Mouse (Mus musculus): ENCODE measurements at regions not wholly inside any gene's neighbourhood (a gene's known extent, or its start where the extent isn't known, plus 50 kb on each side); places are given as distances from the start of the nearest gene placed in this dataset.

DNA sequence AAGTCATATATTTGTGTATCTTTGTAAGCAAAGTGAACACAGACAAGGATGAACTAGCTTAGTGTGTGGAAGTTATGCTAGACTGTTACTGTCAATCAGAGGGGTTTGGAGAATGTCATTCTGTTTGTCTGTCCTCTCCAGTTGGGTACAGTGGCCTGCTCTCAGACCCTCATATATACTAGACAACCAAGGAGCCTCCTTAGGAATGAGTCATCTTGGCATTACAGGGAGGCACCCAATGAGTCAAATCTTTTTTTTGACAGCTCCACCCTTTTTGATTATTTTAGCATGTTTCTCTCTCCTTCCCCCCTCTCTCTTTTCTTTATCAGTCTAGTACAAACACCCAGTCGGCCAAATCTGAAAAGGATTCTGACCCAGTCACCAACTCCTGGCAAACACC, 416.3 kb upstream of the Ubash3b start:
- DNase-seq (ENCODE audit: low spot score in 2 of 2): no peak

DNA sequence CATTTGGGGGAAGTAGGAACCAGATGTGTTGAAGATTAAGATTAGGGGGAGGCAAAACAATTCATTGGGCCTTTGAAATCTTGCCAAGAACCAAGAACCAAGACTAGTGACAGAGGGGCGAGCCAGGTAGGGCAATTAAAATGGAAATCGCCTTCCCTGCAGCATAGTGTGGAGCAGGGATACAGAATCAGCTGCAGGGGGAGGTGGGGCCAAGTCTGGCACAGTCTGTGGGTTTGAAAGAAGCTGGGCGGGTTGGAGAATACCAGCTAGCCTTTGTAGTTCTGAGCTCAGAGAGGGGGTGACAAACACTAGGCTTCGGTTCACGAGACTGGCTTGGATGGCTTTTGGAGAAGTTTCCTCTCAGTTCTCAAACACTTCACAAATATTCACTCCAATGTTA, 414.3 kb upstream of the Ubash3b start:
- DNase-seq (ENCODE audit: low spot score in 2 of 2): no peak

DNA sequence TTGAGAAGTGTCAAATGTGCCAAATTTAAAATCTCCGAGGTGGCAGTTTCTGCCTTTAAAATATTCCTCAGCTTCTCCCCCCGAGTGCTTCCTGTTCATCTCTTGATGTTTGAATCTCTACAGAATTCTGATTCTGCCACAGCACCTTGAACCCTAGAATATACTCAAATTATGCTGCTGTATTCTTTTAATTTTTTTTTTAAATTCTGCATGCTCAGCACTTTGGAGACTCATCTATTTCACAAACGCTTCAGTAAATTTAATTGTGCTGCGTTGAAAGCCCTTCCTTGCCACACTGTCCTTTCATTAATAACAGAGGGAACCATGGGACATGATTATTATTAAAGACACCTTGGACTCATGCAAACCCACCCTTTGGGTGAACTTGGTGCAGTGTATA, 408.8 kb upstream of the Ubash3b start:
- DNase-seq (ENCODE audit: low spot score in 2 of 2): no peak

DNA sequence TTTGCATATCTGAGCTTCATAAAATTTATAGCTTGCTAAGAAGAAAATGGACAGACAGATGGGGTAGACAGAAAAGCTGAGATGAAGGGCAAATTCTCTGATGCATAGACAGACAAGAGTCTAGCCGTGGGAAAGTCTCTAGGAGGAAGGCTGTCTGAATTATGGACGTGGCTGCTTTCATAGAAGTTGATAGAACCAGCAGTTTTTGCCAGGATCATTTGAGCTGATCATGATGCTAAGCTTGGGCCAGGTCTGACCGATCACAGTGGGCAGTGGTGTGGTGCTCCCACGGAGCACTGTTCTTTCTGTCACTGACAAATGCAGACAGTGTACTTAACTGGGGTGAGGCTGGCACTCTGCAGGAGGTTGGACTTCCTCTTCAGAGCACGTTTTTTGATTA, 405.0 kb upstream of the Ubash3b start:
- DNase-seq (ENCODE audit: low spot score in 2 of 2): no peak

DNA sequence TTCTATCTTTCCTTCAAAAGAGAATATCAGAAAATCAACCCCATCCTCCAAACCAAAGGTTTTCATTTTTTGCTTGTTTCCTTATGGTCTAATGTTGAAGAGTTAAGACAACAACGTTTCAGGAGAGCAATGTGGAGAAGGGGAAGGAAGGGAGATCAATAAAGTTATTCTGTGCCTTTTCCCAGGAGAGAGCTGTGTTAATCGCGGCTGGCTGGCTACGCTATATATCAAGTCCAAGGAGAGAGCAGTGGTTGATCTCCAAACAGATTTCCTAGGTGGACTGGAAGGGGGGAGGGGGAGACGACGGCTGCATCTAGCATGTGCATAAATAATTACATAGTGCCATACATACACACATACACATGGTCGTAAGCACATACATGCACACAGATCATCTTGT, 404.3 kb upstream of the Ubash3b start:
- no peak for DNase-seq (ENCODE audit: low spot score in 2 of 2)

DNA sequence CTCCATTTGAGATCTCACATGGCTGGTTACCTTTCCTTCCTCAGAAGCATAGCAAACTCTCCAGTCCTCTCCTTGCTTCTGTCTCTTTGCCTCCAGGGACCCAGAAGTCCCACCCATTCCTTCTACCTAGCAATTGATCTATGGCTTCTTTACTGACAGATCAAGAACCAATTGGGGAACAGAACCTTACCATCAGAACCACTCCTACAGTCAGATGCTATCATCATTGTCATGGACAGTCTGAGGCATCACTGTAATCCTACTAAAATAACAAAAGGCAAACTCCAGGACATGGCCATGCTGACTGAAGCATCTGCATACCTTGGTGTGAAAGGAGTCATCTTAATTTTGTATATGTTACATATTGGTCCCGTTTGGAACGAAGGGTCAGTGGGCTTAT, 401.9 kb upstream of the Ubash3b start:
- DNase-seq (ENCODE audit: low spot score in 2 of 2): no peak

DNA sequence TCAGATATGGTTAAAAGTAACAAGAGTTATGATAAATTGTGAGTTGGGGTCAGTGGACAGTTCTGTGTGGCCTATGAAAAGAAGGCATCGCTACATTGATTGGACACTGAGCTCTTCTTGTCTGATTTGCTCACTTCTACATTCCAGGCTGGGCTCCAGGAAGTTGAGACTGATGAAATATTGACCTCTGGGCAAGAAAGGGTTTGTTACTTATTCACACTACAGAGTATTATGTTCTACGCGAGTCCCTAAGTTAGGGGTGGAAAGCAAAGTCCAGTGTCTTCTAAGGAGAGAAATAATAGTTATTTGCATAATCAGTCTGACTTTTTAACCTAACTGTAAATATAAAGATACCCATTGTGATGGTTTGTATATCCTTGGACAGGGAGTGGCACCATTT, 397.0 kb upstream of the Ubash3b start:
- DNase-seq (ENCODE audit: low spot score in 2 of 2): no peak

DNA sequence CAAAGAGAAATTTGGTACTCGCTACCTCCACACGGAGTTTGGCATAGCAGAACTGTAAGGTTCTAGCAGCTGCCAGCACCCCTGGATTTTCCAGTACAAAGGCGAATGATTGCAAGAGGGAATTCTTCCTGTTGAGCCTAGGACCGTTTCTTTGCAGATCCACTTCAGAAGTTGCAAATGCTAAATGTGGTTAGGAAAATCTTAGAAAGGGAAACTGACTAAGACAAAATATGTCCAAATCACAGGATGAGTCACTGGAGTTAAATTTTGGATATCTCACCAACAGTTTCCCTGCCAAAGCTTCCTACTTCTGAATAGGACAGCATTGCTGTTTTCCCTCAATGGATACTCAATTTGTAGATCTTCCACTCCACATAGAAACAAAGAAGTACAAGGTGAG, 395.4 kb upstream of the Ubash3b start:
- DNase-seq (ENCODE audit: low spot score in 2 of 2): no peak

DNA sequence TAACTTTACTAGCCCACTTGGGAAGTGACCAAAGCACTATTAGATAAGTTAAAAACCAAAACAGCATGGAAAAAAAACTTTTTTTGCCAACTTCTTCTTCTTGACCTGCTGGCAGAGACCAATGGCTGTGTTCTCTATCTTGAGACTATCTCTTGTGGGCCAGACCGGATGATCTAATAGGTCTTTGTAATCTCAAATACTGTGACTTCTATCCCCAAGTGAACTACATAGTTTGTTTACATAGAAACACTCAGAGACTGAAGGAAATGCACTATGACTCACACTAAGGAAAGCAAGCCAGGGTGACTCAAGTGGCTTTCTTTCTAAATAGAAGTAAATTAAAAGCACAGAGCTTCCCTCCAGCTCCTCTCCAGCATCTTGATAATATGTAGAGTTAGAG, 384.3 kb upstream of the Ubash3b start:
- no peak for DNase-seq (ENCODE audit: low spot score in 2 of 2)

DNA sequence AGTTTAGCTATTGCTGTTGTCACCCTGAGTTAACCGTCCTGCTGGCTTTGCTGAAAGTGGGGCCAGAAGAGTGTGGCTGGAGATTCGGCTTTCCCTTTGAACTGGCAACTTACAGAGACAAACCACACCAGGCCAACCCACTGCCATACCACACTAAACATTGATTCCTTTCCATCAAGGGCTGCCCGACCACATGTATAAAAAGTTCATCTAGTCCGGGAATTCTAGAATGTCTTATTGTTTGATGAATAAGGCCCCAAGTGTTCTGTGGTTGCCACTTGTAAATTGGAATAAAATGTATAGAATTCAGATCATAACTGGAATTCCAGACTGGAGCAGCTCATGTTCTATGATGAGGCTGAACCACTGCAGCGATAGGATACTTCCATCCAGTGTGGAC, 381.0 kb upstream of the Ubash3b start:
- DNase-seq (ENCODE audit: low spot score in 2 of 2): no peak

DNA sequence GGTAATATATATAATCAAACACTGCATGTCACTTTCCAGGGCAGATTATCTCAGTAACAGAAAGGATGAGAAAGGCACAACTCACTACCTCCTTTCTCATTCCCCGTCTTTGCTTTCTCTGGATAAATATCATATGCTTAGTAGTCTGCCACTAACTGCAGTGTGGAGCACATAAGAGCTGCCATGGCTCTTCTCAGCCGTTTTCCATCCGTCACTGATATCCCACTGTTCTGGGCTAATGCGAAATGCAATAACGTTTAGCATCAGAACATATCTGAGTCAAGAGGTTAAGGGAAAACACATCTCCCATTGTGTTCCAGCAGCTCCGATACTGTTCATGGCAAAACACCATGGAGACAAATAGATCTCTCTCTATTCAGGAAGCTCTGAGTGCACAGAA, 379.8 kb upstream of the Ubash3b start:
- no peak for DNase-seq (ENCODE audit: low spot score in 2 of 2)

DNA sequence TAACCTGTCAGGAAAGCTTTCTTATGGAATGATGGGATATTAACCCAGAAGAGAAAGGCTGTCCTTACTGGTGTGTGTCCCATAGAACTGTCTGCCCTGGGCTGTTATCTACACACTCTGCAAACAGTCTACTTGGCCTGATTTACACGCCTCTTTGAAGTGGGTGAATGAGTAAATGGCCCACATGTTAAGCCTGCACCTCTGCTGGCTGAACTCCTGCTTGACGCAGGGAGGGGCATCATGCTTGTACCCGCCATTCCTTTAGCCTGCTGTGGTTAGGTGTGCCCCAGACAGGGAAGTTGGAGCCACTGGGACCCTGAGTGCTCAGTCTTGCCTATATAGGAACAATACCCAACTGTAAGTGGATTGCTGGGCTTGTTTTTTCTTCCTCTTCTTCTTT, 371.3 kb upstream of the Ubash3b start:
- DNase-seq (ENCODE audit: low spot score in 2 of 2): no peak

DNA sequence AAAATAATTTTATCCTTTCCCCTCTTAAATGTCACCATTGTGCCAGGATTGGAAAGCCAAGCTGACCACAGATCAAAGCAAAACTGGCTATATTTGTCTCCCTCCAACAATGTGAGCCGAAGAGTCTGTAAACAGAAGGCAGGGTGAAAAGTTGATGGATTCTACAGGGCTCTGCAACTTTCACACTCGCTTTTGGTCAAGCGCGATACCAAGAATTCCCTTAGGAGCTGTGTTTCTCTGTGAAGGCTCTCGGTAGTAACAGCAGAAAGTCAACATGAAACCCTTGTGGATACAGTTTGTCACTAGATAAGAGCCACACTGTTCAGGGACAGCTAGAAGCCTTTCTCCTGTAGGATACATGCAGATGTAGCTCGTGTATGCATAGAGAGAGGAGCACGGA, 370.8 kb upstream of the Ubash3b start:
- no peak for DNase-seq (ENCODE audit: low spot score in 2 of 2)

DNA sequence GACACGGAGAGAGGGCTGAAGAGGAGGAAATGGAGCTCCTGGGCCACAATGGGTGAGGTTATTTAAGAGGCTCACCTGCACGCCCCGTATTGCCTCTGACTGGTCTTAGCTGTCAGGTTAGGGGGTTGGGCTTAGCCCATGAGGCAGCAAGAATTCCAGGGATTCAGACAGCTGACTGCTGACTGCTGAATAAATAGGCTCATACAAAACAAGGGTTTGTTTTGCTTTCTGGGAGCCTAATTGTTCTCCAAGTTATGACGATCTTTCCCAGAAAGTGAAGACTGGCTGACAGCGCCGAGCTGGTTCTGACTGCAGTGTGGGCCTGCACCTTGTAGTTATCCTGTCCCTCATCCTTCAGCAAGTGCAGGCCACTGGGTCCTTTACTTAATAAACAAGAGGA, 370.1 kb upstream of the Ubash3b start:
- DNase-seq (ENCODE audit: low spot score in 2 of 2): no peak

DNA sequence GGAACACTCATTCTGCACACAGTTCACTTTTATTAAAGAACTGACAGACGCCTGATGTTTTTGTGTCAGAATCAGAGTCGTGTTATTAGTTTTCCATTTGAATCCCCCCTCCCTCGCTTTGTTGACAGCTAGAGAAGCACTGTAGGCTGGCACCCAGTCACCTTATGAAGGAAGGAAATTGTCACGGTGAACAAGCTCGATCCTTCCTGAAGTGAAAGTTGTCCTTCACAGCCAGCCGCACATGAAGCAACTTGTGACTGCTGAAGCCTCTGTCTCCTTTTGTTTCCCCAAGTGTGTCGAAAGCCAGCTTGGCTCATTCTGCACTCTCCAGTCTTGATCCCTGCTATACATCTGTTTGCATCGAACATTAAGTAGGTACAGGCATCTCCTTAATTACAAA, 364.6 kb upstream of the Ubash3b start:
- DNase-seq (ENCODE audit: low spot score in 2 of 2): no peak

DNA sequence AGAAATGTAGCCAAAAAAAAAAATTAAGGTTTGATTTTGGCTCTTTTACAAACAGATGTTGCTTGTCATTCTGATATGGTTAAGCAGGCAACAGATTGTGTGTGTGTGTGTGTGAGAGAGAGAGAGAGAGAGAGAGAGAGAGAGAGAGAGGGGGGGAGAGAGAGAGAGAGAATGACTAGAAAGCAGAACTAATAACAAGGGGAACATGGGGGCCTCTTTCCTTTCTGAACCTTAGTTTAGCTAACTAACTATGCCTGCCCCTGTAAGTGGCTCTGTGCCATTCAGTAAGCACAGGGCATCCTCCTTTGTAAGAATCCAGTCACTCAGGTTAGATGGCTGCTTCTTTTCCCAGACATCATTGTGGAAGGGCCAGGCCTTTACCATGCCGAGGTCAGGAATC, 364.0 kb upstream of the Ubash3b start:
- no peak for DNase-seq (ENCODE audit: low spot score in 2 of 2)

DNA sequence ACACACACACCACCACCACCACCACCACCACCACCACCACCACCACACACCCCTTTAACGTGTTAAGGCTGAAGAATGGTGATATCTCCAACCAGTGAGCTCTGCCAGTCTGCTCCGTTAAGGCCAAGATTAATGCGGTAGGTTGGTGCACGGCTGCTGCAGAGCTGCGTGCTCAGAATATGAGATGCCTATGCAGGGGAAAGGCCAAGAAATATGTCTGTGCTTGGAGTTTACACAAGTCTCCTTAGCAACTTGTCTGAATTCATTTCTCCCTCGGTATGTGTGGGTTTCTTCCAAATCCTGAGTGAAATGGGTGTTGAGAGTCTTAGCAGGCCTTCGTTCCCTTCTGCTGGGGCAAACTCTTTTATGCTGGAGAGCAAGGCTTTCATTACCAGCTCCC, 363.1 kb upstream of the Ubash3b start:
- peak; percentile 25 to 34 for DNase-seq (ENCODE audit: low spot score in 2 of 2)

DNA sequence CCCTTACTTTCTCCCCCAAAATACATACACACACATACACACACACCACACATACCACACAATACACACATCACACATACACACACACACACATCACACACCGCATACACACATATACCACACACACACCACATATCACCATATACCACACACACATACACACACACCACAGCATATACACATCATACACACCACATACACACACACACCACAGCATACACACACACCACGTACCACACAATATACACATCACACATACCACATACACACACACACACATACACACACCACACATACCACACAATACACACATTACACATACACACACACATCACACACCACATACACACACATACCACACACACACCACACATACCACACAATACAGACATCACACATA, 362.5 kb upstream of the Ubash3b start:
- no peak for DNase-seq (ENCODE audit: low spot score in 2 of 2)

DNA sequence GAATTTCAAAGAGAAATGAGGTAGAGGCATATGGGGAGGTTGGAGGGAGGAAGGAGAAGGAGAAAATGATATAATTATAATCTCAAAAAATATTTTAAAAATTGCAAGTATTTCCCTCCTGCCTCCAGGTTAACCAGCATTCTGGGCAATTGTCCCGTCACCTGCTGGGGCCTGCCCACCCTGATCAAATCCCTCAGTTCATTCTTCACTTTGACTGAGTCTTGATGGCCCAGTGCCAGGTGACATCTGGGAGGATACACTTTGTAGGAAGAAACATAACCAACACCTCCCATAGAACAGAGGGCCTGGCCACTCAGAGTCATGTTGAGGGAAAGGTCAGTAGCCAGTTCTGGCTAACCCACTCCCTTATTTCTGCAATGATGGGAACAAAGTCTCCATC, 360.8 kb upstream of the Ubash3b start:
- DNase-seq (ENCODE audit: low spot score in 2 of 2): no peak

DNA sequence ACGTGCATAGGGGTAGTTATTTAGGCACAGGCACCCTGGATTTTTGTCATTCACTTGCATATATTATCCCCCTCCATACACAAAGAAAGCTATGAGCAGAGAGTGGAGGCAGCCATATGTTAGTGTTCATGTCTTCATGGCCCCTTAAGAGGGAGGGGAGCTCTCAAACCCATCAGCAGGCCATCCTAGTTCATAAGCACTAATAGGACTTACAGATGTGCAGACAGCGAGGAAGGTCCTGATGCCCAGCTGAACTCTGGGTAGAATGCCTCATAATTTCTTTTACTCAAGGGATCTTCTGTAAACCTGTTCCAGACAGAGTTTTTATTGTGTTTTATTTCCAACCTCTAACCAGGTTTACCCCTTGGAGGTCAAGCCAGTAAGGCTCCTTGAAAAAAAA, 356.3 kb upstream of the Ubash3b start:
- no peak for DNase-seq (ENCODE audit: low spot score in 2 of 2)

DNA sequence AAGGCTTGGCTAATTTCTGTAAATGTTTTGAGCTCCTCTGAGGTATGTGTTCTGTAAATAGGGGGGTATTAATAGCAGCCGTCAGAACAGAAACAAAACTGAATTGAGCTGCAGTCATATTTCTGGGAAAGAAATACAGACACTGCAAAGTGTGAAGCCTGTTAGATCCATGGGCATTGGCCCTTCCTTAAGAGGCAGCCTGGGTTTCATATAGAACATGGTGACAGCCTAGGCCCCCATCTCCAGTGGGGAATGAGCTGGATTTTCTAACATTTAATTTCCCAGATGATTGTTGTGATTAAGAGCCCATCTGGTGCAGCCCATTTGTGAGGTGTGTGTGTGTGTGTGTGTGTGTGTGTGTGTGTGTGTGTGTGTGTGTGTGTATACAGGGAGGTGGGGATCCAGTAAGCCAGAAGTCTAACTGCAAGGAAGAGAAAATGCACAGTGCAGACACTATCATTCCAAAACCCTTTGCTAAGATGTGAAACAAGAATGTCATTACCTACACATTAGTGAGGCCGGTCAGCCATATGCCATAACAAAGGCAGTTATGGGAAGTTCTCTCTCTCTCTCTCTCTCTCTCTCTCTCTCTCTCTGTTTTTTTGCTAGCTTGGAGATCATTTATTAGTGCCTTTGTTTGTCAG, 355.7 kb upstream of the Ubash3b start:
- no peak for DNase-seq (ENCODE audit: low spot score in 2 of 2)

DNA sequence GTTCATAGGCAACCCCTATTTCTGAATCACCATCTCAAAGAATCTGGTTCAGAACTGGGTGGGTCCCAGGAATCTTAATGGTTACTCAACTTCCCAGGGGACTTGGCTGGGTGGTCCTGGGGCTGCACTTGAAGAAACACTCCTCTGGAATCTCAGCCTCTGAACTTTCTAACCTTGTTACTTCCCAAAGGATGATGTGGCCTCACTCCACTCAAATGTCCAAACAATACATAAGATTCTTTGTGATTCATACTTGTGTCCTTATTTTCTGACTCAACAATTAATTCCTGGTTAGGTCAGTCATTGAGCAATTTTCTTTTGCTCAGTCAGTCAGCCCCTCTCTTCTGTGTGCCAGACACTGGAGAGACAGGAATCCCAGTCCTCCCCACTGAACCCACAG, 353.7 kb upstream of the Ubash3b start:
- no peak for DNase-seq (ENCODE audit: low spot score in 2 of 2)

DNA sequence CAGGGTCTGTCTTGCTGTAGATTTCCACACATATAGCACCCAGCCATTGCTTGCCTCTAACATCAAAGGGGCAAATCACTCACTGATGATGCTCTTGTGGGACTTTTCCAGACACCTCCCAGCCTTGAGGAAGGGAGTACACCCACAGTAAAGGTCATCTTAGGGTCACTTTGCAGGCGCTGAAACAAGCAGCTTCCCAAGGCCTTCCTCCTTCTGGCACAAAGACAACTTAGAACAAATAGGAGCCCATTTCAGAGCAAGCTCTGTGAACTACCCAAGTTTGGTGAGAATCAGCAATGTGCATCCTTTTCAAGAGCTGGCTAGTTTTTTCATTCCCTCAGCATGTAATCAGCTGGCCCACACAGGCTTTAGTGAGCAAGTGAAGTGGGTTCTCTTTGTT, 352.2 kb upstream of the Ubash3b start:
- DNase-seq (ENCODE audit: low spot score in 2 of 2): no peak

DNA sequence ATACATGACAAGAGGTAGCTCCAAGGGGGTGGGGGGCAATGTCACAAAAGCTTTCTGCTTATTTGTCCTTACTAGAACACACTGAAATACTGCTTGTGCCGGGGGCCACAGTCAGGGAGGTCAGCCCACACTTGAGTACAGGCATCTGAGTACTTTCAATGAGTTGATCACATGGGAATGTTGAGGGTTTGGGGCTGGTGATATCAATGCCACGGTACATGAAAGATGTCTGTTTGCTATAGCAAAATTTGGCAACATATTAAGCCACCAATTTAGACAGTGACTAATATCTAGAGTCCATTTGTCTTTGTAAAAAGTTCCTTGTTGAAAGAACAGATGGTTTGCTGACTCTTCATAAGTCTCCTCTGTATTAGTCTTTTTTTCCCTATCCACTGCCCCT, 348.1 kb upstream of the Ubash3b start:
- no peak for DNase-seq (ENCODE audit: low spot score in 2 of 2)

DNA sequence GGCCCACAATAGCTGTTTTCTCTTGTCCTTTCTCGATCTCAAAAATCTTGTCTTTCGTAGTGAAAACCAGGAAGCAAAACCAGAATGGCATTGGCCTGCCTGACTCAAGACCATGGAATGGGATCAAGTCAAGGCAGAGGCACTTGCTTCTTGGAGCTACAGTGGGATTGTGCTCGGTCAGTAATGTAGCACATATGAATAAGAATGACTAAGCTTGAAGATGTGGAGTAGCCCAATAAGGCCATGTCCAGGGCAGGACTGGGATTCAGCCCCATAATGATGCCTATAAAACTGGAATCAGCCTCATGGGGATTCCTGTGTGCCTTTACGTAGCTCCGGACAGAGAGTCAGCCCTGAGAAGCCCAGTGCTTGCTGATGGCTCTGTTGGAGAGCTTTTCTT, 347.2 kb upstream of the Ubash3b start:
- DNase-seq (ENCODE audit: low spot score in 2 of 2): no peak

All from left cerebral cortex, adult 9 months (tissue).